Mouse (Mus musculus) heart, embryonic 13.5 days (tissue): Measurements from ENCODE around the gene Xpnpep1. TPM values are rescaled to one million over a fixed set of nuclear protein-coding genes. Genes with fewer than 3 reads are reported as not detected.
A peak's percentile ranks its signal among the peaks of the same experiment; 100 is the strongest.

Source experiments
- ATAC-seq: fragments of 200-750 bp; cut with Nextera tagmentation; 2 replicates; pipeline ENCODE4 v1.8.0; 2017; ENCODE audit warnings: moderate TSS enrichment; ENCODE audit not compliant: insufficient number of reproducible peaks, low FRiP score, low TSS enrichment; ENCODE audit errors: extremely low read depth
- H3K27ac ChIP-seq: fragments of 300-500 bp; sonication (generic); replicated peaks from 2 replicates; pipeline ENCODE4 v1.5.1; 2015; ENCODE audit warnings: moderate library complexity, mild to moderate bottlenecking, inconsistent platforms
- H3K27me3 ChIP-seq: fragments of 300-500 bp; sonication (generic); replicated peaks from 2 replicates; pipeline ENCODE4 v1.6.1; 2015; ENCODE audit warnings: mild to moderate bottlenecking, inconsistent platforms
- H3K36me3 ChIP-seq: fragments of 300-500 bp; sonication (generic); 2 replicates; pipeline ENCODE4 v1.6.1; 2015; ENCODE audit warnings: mild to moderate bottlenecking, inconsistent platforms
- H3K4me1 ChIP-seq: fragments of 300-500 bp; sonication (generic); 2 replicates; pipeline ENCODE4 v1.6.1; 2015; ENCODE audit warnings: inconsistent platforms
- H3K4me2 ChIP-seq: fragments of 300-500 bp; sonication (generic); 2 replicates; pipeline ENCODE4 v1.6.1; 2015; ENCODE audit warnings: inconsistent platforms, mild to moderate bottlenecking, moderate library complexity
- H3K4me3 ChIP-seq: fragments of 300-500 bp; sonication (generic); 2 replicates; pipeline ENCODE4 v1.5.1; 2015; ENCODE audit warnings: moderate library complexity, mild to moderate bottlenecking, inconsistent platforms
- H3K9ac ChIP-seq: fragments of 300-500 bp; sonication (generic); 2 replicates; pipeline ENCODE4 v1.6.1; 2015; ENCODE audit warnings: inconsistent platforms, mild to moderate bottlenecking, moderate library complexity
- H3K9me3 ChIP-seq: fragments of 300-500 bp; sonication (generic); 2 replicates; pipeline ENCODE4 v1.6.1; 2016; ENCODE audit warnings: inconsistent platforms
- WGBS: fragments of 180-500 bp; shearing (Covaris S2); methylation state at CpG from one replicate; pipeline ENCODE4 v1.1.7; 2015; ENCODE audit warnings: mixed read lengths; 5-methylcytosine and 5-hydroxymethylcytosine counted together
- polyA plus RNA-seq: library from polyadenylated mRNA; unstranded; fragments of >200 nt; fragmentation: Nextera tagmentation; extraction: Ambion mirVana; gene quantifications from 2 replicates; pipeline ENCODE4 v1.2.1, GENCODE M21; 2015

The Xpnpep1 gene
- polyA plus RNA-seq, 1 experiment from 2014 or later, result 142 TPM

- peaks cover 31% of the 10 kb centered on the region for H3K4me1 ChIP-seq
- H3K27me3 ChIP-seq, result no peaks in the 10 kb centered on the region
- peaks cover 65% of the 10 kb centered on the region for H3K36me3 ChIP-seq
- H3K4me2 ChIP-seq, result no peak overlapping the region
- no peaks in the 10 kb centered on the region for H3K9me3 ChIP-seq
- H3K9ac ChIP-seq, result no peak overlapping the region
- ATAC-seq, result no peak
- H3K4me3 ChIP-seq, result no peak overlapping the region
- H3K27ac ChIP-seq, result no peak overlapping the region
- 91% methylated on average over 5 of the region's 5 CpGs for WGBS
Observed at GRCm38 (mm10) chr19:53029686-53030085, 10.3 kb downstream of the Xpnpep1 start.

- no peak for ATAC-seq
- no peak overlapping the region for H3K9ac ChIP-seq
- 82% methylated on average over 7 of the region's 7 CpGs for WGBS
- no peaks in the 10 kb centered on the region for H3K9me3 ChIP-seq
- H3K27ac ChIP-seq, result no peak overlapping the region
- H3K4me3 ChIP-seq, result no peak overlapping the region
- H3K27me3 ChIP-seq, result no peaks in the 10 kb centered on the region
- H3K4me1 ChIP-seq, result peaks cover 38% of the 10 kb centered on the region
- peaks cover 71% of the 10 kb centered on the region for H3K36me3 ChIP-seq
- H3K4me2 ChIP-seq, result no peak overlapping the region
Observed at GRCm38 (mm10) chr19:53029045-53029444, 11.0 kb downstream of the Xpnpep1 start.

GRCm38 (mm10) chr19:53028216-53028615, 11.8 kb downstream of the Xpnpep1 start:
- Histone ChIP-seq H3K4me3 (no peak overlapping the region), H3K27me3 (no peaks in the 10 kb centered on the region), H3K36me3 (peaks cover 79% of the 10 kb centered on the region), H3K27ac (no peak overlapping the region), H3K4me2 (no peak overlapping the region), H3K9ac (no peak overlapping the region), H3K4me1 (peaks cover 38% of the 10 kb centered on the region), H3K9me3 (no peaks in the 10 kb centered on the region)
- 87% methylated on average over 12 of the region's 12 CpGs for WGBS
- ATAC-seq, result no peak

GRCm38 (mm10) chr19:53023189-53023588, 16.8 kb downstream of the Xpnpep1 start:
- WGBS, result 58% methylated on average over 10 of the region's 10 CpGs
- peaks cover 54% of the 10 kb centered on the region for H3K4me1 ChIP-seq
- ATAC-seq, result no peak

GRCm38 (mm10) chr19:53022037-53022614, 17.9 kb downstream of the Xpnpep1 start:
- H3K4me2 ChIP-seq, result no peak overlapping the region
- H3K9ac ChIP-seq, result 0 out of 2 replicates have a peak overlapping the region, but pooled peaks have one; percentile 52
- peaks cover 65% of the 10 kb centered on the region for H3K4me1 ChIP-seq
- H3K4me3 ChIP-seq, result no peak overlapping the region
- H3K36me3 ChIP-seq, result peaks cover 63% of the 10 kb centered on the region
- no peaks in the 10 kb centered on the region for H3K27me3 ChIP-seq
- peak overlapping the region; percentile 36 for H3K27ac ChIP-seq
- no peak for ATAC-seq
- 49% methylated on average over 8 of the region's 8 CpGs for WGBS
- H3K9me3 ChIP-seq, result no peaks in the 10 kb centered on the region

More at GRCm38 (mm10) chr19:53023189-53023588, 16.8 kb downstream of the Xpnpep1 start:
- Histone ChIP-seq H3K9me3 (no peaks in the 10 kb centered on the region), H3K4me2 (no peak overlapping the region), H3K4me3 (no peak overlapping the region), H3K36me3 (peaks cover 73% of the 10 kb centered on the region), H3K9ac (peak overlapping the region; percentile 40; the same call in 1 of the 2 replicates), H3K27ac (0 out of 2 replicates have a peak overlapping the region, but pooled peaks have one; percentile 2), H3K27me3 (no peaks in the 10 kb centered on the region)

- H3K4me2 ChIP-seq, result no peak overlapping the region
- peaks cover 71% of the 10 kb centered on the region for H3K4me1 ChIP-seq
- H3K9me3 ChIP-seq, result no peaks in the 10 kb centered on the region
- no peaks in the 10 kb centered on the region for H3K27me3 ChIP-seq
- ATAC-seq, result no peak
- peak overlapping the region; percentile 36 for H3K27ac ChIP-seq
- peaks cover 57% of the 10 kb centered on the region for H3K36me3 ChIP-seq
- H3K9ac ChIP-seq, result peak overlapping the region; percentile 52
- H3K4me3 ChIP-seq, result no peak overlapping the region
- WGBS, result 63% methylated on average over 10 of the region's 10 CpGs
Observed at GRCm38 (mm10) chr19:53021537-53021936, 18.5 kb downstream of the Xpnpep1 start.

GRCm38 (mm10) chr19:53019716-53020463, 20.1 kb downstream of the Xpnpep1 start:
- peaks cover 87% of the 10 kb centered on the region for H3K4me1 ChIP-seq
- no peak overlapping the region; the same call in 1 of the 2 replicates for H3K27ac ChIP-seq
- no peak overlapping the region for H3K4me3 ChIP-seq
- no peaks in the 10 kb centered on the region for H3K9me3 ChIP-seq
- H3K9ac ChIP-seq, result no peak overlapping the region
- H3K4me2 ChIP-seq, result no peak overlapping the region
- H3K27me3 ChIP-seq, result no peaks in the 10 kb centered on the region
- H3K36me3 ChIP-seq, result peaks cover 43% of the 10 kb centered on the region
- 69% methylated on average over 13 of the region's 13 CpGs for WGBS
- ATAC-seq, result no peak

- H3K4me3 ChIP-seq, result no peak overlapping the region
- no peaks in the 10 kb centered on the region for H3K27me3 ChIP-seq
- no peaks in the 10 kb centered on the region for H3K9me3 ChIP-seq
- WGBS, result 54% methylated on average over 9 of the region's 9 CpGs
- ATAC-seq, result no peak
- peaks cover 32% of the 10 kb centered on the region for H3K36me3 ChIP-seq
- H3K27ac ChIP-seq, result peak overlapping the region; percentile 85
- peak overlapping the region; percentile 33; the same call in 1 of the 2 replicates for H3K9ac ChIP-seq
- no peak overlapping the region for H3K4me2 ChIP-seq
- peaks cover 88% of the 10 kb centered on the region for H3K4me1 ChIP-seq
Observed at GRCm38 (mm10) chr19:53017954-53018353, 22.1 kb downstream of the Xpnpep1 start.

GRCm38 (mm10) chr19:53017248-53017647, 22.8 kb downstream of the Xpnpep1 start:
- no peak overlapping the region for H3K4me3 ChIP-seq
- H3K27ac ChIP-seq, result peak overlapping the region; percentile 85
- H3K4me1 ChIP-seq, result peaks cover 87% of the 10 kb centered on the region
- no peak overlapping the region for H3K4me2 ChIP-seq
- H3K36me3 ChIP-seq, result peaks cover 32% of the 10 kb centered on the region
- H3K27me3 ChIP-seq, result no peaks in the 10 kb centered on the region
- no peaks in the 10 kb centered on the region for H3K9me3 ChIP-seq
- H3K9ac ChIP-seq, result peak overlapping the region; percentile 33; the same call in 1 of the 2 replicates
- no peak for ATAC-seq
- 51% methylated on average over 11 of the region's 11 CpGs for WGBS

- H3K9me3 ChIP-seq, result no peaks in the 10 kb centered on the region
- peak overlapping the region; percentile 67 for H3K9ac ChIP-seq
- no peak for ATAC-seq
- peaks cover 36% of the 10 kb centered on the region for H3K36me3 ChIP-seq
- H3K27ac ChIP-seq, result peak overlapping the region; percentile 67
- H3K4me1 ChIP-seq, result peaks cover 96% of the 10 kb centered on the region
- H3K4me3 ChIP-seq, result peak overlapping the region; percentile 25
- WGBS, result 48% methylated on average over 21 of the region's 21 CpGs
- no peaks in the 10 kb centered on the region for H3K27me3 ChIP-seq
- peak overlapping the region; percentile 45 for H3K4me2 ChIP-seq
Observed at GRCm38 (mm10) chr19:53014910-53015710, 24.9 kb downstream of the Xpnpep1 start.

GRCm38 (mm10) chr19:53013744-53014143, 26.3 kb downstream of the Xpnpep1 start:
- H3K9me3 ChIP-seq, result no peaks in the 10 kb centered on the region
- WGBS, result 79% methylated on average over 3 of the region's 3 CpGs
- peak overlapping the region; percentile 45 for H3K4me2 ChIP-seq
- H3K9ac ChIP-seq, result peak overlapping the region; percentile 20; the same call in 1 of the 2 replicates
- H3K4me1 ChIP-seq, result peaks cover 98% of the 10 kb centered on the region
- H3K4me3 ChIP-seq, result no peak overlapping the region
- H3K27me3 ChIP-seq, result no peaks in the 10 kb centered on the region
- no peak overlapping the region for H3K27ac ChIP-seq
- H3K36me3 ChIP-seq, result peaks cover 49% of the 10 kb centered on the region
- no peak for ATAC-seq
